ENCODE assay signal across 8 mouse cellular contexts in genomic region chr11:69323667-69324111, GRCm38 (mm10). TPM values are rescaled to one million over a fixed set of nuclear protein-coding genes. Genes with fewer than 3 reads are reported as not detected.
DNase-seq lines count a peak whose midpoint lies in the region; ATAC-seq lines count a peak whose summit lies in the region.

Gene Cntrob, minus strand, starts transcription at chr11:69323775.
Gene Trappc1, plus strand, starts transcription at chr11:69323980.

- peak; percentile 89 for ATAC-seq in intestine, embryonic 14.5 days (replicated peaks; ENCODE audit: low FRiP score, low TSS enrichment, low read depth)

- intact Hi-C loops in left cerebral cortex, postnatal 14 days (cut with DNase I), result loop anchor here (5.0 kb wide), 1 partner anchor 56 kb away; no protein-coding TSS in a partner anchor

- peaks cover 17% of the 10 kb centered on the region for H3K36me3 ChIP-seq in intestine, embryonic 14.5 days (ENCODE audit: control insufficient read depth, insufficient read depth, low read length)

- under 1% methylated on average over 30 of the region's 30 CpGs for WGBS in intestine, embryonic 14.5 days

- peak within 1 kb of the TSS; percentile 86 for H3K4me2 ChIP-seq in intestine, embryonic 14.5 days (ENCODE audit: low read length)

- H3K4me3 ChIP-seq in intestine, embryonic 14.5 days (ENCODE audit: low read depth, low read length), result peak within 1 kb of the TSS; percentile 76

- H3K27ac ChIP-seq in intestine, embryonic 14.5 days (ENCODE audit: low read depth), result peak within 1 kb of the TSS; percentile 82

- no peaks in the 10 kb centered on the region for H3K9me3 ChIP-seq in intestine, embryonic 14.5 days (ENCODE audit: control insufficient read depth, low read length)

- peaks cover 16% of the 10 kb centered on the region for H3K27me3 ChIP-seq in intestine, embryonic 14.5 days (replicated peaks; ENCODE audit: control insufficient read depth, insufficient read depth, low read length)

- H3K4me1 ChIP-seq in intestine, embryonic 14.5 days (replicated peaks; ENCODE audit: control insufficient read depth, insufficient read depth, low read length), result peaks cover 26% of the 10 kb centered on the region

- H3K9ac ChIP-seq in intestine, embryonic 14.5 days (ENCODE audit: low read length), result peak within 1 kb of the TSS; percentile 81

- DNase-seq in adrenal gland, adult 18-20 months (ENCODE audit: low spot score in 2 of 2), result peak; percentile 96 to 97
- peak; percentile 99 for DNase-seq in embryo, embryonic 11 days
- peak; percentile 99 for DNase-seq in gastrocnemius, postnatal 25 days
- peak; percentile 98 for DNase-seq in intestine, embryonic 14.5 days (ENCODE audit: low spot score)
- peak; percentile 99 for DNase-seq in left cerebral cortex, postnatal 14 days (ENCODE audit: low spot score in 2 of 2)
- peak; percentile 100 for DNase-seq in mesoderm, embryonic 11.5 days (ENCODE audit: low read depth, low spot score)
- DNase-seq in right cerebral cortex, postnatal 36 days (ENCODE audit: low spot score in 2 of 2), result peak; percentile 98 to 99
- peak; percentile 100 for DNase-seq in yolk sac, embryonic 10.5 days (ENCODE audit: low spot score)

RNA-seq across cellular contexts. Expression of gene Cntrob, which starts in this region (rescaled TPM):
- total RNA-seq in adrenal gland, adult 18-20 months (2021), result 1 to 10 TPM; 3.6 to 4.1 TPM
- 1 to 10 TPM; 1.2 to 2.5 TPM for total RNA-seq in gastrocnemius, postnatal 25 days (2021)
- 15.5 and 17.4 TPM in 2 replicates for polyA plus RNA-seq in intestine, embryonic 14.5 days (2014; fragmentation: Nextera tagmentation; extraction: Ambion mirVana)
- 10 to 100 TPM; 13.4 to 16.1 TPM for total RNA-seq in left cerebral cortex, postnatal 14 days (2021)

RNA-seq across cellular contexts. Expression of gene Trappc1, which starts in this region (rescaled TPM):
- total RNA-seq in adrenal gland, adult 18-20 months (2021), result 10 to 100 TPM; 57.8 to 60.1 TPM
- total RNA-seq in gastrocnemius, postnatal 25 days (2021), result 10 to 100 TPM; 39.6 to 48.3 TPM
- 155 and 160 TPM in 2 replicates for polyA plus RNA-seq in intestine, embryonic 14.5 days (2014; fragmentation: Nextera tagmentation; extraction: Ambion mirVana)
- 10 to 100 TPM; 60.1 to 67.7 TPM for total RNA-seq in left cerebral cortex, postnatal 14 days (2021)

Comparison
In these comparisons a context has a peak if more than half of its experiments do, and no peak if none do; other contexts are left out.
1. Peak in every context shown above with its lines: DNase-seq, ATAC-seq, H3K4me3 ChIP-seq and H3K27ac ChIP-seq.